Mouse (Mus musculus): Measurements from ENCODE around the gene Tpmt. TPM values are rescaled to one million over a fixed set of nuclear protein-coding genes. Genes with fewer than 3 reads are reported as not detected.

Tpmt gene
- total RNA-seq, 2 experiments from 2014 or later = 8.1 to 10.0 TPM

DNA sequence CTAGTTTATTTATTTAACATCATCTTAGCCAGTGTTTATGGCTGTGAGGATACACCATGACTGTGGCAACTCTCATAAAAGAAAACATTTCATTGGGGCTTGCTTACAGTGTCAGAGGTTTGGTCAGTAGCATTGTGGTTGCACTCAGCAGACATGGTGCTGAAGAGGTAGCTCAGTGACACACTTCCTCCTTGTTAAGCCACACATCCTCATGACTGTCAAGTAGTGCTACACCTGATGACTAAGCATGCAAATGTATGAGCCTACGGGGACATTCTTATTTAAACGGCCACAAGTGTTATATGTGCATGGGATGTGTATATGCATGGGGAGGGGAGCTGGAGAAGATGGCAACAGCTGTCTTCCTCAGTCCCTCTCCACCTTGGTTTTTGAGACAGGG lies 60.7 kb downstream of the Tpmt start:
- DNase-seq = no peak
- intact Hi-C loops (cut with DNase I) = no loop called here

GRCm38 (mm10) chr13:46979836-46980490 lies 64.6 kb downstream of the Tpmt start:
- intact Hi-C loops (cut with DNase I) = loop anchor here (5.0 kb wide), 1 partner anchor 37 kb away; no protein-coding TSS in a partner anchor
- DNase-seq = peak; percentile 26 to 27

- no peak for DNase-seq
- intact Hi-C loops (cut with DNase I) = loop anchor here (5.0 kb wide), 1 partner anchor 41 kb away; no protein-coding TSS in a partner anchor
Observed at GRCm38 (mm10) chr13:46976532-46976931, 68.0 kb downstream of the Tpmt start.

GRCm38 (mm10) chr13:46975930-46976329 lies 68.6 kb downstream of the Tpmt start:
- DNase-seq = no peak
- intact Hi-C loops (cut with DNase I) = loop anchor here (5.0 kb wide), 1 partner anchor 41 kb away; no protein-coding TSS in a partner anchor

DNA sequence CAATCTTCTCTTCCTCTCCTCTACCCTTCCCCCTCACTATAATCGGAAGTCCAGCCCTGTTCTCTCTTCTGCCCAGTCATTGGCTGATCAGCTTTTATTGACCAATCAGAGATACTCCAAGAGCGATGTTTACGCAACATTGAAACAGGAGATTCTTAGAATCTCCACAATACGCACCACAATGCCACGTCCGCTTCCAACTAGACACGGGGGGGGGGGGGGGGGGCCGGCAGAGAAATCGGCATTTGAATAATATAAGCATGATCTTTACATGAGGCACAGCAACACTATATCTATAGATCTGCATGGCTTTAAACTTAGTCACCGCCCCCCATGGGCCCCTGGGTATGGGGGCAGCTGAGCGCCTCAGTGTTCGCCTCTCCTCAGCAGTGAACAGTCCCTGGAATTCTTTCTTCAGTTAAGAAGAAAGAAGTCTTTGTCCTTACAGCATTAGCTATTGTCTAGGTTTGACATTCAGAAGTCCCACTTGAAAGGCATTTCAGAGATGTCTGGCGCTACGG lies 69.4 kb downstream of the Tpmt start:
- intact Hi-C loops (cut with DNase I) = loop anchor here (5.0 kb wide), 1 partner anchor 42 kb away; no protein-coding TSS in a partner anchor
- DNase-seq = no peak

Other genes starting within 250 kb of the Tpmt start
- 100 to 1,000 TPM in 1 of 2 experiments, 10 to 100 TPM in 1; 98.7 to 101 TPM for gene Kif13a, start 114.9 kb downstream of the Tpmt start, total RNA-seq (2021)
- gene Nhlrc1, start 29.9 kb downstream of the Tpmt start, total RNA-seq (2021) = 1 to 10 TPM; 5.0 to 5.6 TPM
- 1 to 10 TPM; 8.3 to 9.4 TPM for gene Kdm1b, start 1.2 kb downstream of the Tpmt start, total RNA-seq (2021)
- gene Dek, start 61.5 kb upstream of the Tpmt start, total RNA-seq (2021) = 10 to 100 TPM; 57.4 to 59.4 TPM
- 10 to 100 TPM; 15.3 to 23.4 TPM for gene Rnf144b, start 77.9 kb upstream of the Tpmt start, total RNA-seq (2021)

Data from heart, postnatal 10 days (tissue).